Mouse (Mus musculus) ES-Bruce4 (cell line): ENCODE measurements around the gene Rap1gap2. TPM values are rescaled to one million over a fixed set of nuclear protein-coding genes. Genes with fewer than 3 reads are reported as not detected.

Experiments used
- H3K27ac ChIP-seq: 2 replicates; pipeline ENCODE4 v1.5.1; 2012; ENCODE audit warnings: low read length, inconsistent platforms; ENCODE audit not compliant: insufficient read depth
- H3K27me3 ChIP-seq: 2 replicates; pipeline ENCODE4 v1.6.1; 2012; ENCODE audit warnings: mild to moderate bottlenecking, low read length, inconsistent platforms; ENCODE audit not compliant: control insufficient read depth, poor library complexity, insufficient read depth, severe bottlenecking
- H3K36me3 ChIP-seq: 2 replicates; pipeline ENCODE4 v1.6.1; 2012; ENCODE audit warnings: inconsistent platforms, mild to moderate bottlenecking, low read length, moderate library complexity; ENCODE audit not compliant: control insufficient read depth, poor library complexity, insufficient read depth, severe bottlenecking
- H3K4me1 ChIP-seq: one replicate; pipeline ENCODE4 v1.8.1; 2011; ENCODE audit warnings: low read length; ENCODE audit not compliant: control insufficient read depth, insufficient read depth
- H3K4me3 ChIP-seq: 2 replicates; pipeline ENCODE4 v1.5.1; 2011; ENCODE audit warnings: low read depth, mild to moderate bottlenecking, low read length
- H3K9ac ChIP-seq: 2 replicates; pipeline ENCODE4 v1.6.1; 2012; ENCODE audit warnings: low read depth, mild to moderate bottlenecking, inconsistent platforms; ENCODE audit not compliant: poor library complexity, severe bottlenecking
- H3K9me3 ChIP-seq: replicated peaks from 2 replicates; pipeline ENCODE4 v1.6.1; 2012; ENCODE audit warnings: mild to moderate bottlenecking, low read length, inconsistent platforms; ENCODE audit not compliant: control insufficient read depth, poor library complexity, insufficient read depth, severe bottlenecking
- CTCF ChIP-seq: IDR thresholded peaks from one replicate; pipeline ENCODE4 v1.8.1; 2011; ENCODE audit warnings: low read depth, low read length
- EP300 ChIP-seq: IDR thresholded peaks from 2 replicates; pipeline ENCODE4 v1.6.1; 2011; ENCODE audit warnings: low read depth, low read length; ENCODE audit not compliant: insufficient read depth
- POLR2A ChIP-seq: IDR thresholded peaks from one replicate; pipeline ENCODE4 v1.8.1; 2011; ENCODE audit warnings: low read length; ENCODE audit not compliant: insufficient read depth
- polyA plus RNA-seq: library from polyadenylated mRNA; stranded (reverse); fragments of >200 nt; gene quantifications from 2 replicates; pipeline ENCODE4 v1.2.4, GENCODE M21; 2011; ENCODE audit warnings: low read depth; ENCODE audit not compliant: missing spikeins, insufficient read depth, insufficient read length

The Rap1gap2 gene
- polyA plus RNA-seq, 1 experiment = 5.7 TPM

- no peaks in the 10 kb centered on the region for H3K4me1 ChIP-seq
- no peak for TF ChIP-seq EP300
- no peak for TF ChIP-seq CTCF
- TF ChIP-seq POLR2A = no peak
- H3K4me3 ChIP-seq = no peak within 1 kb of the TSS
- no peak within 1 kb of the TSS for H3K9ac ChIP-seq
- H3K27ac ChIP-seq = no peak within 1 kb of the TSS
- H3K9me3 ChIP-seq = no peaks in the 10 kb centered on the region
- H3K36me3 ChIP-seq = no peaks in the 10 kb centered on the region
- H3K27me3 ChIP-seq = no peaks in the 10 kb centered on the region; the same call in 1 of the 2 replicates
Observed at GRCm38 (mm10) chr11:74352550-74352949, 258.2 kb downstream of the Rap1gap2 start, which contains the start of gene Olfr411. Gene Olfr411, minus strand, starts transcription at chr11:74352650.

- H3K9ac ChIP-seq = no peak within 1 kb of the TSS
- H3K27me3 ChIP-seq = no peaks in the 10 kb centered on the region
- no peak within 1 kb of the TSS for H3K4me3 ChIP-seq
- H3K27ac ChIP-seq = no peak within 1 kb of the TSS
- no peaks in the 10 kb centered on the region for H3K4me1 ChIP-seq
- peaks cover 3% of the 10 kb centered on the region; the same call in 1 of the 2 replicates for H3K9me3 ChIP-seq
- H3K36me3 ChIP-seq = no peaks in the 10 kb centered on the region
- TF ChIP-seq POLR2A = no peak
- TF ChIP-seq CTCF = no peak
- TF ChIP-seq EP300 = no peak
Observed at GRCm38 (mm10) chr11:74337931-74338330, 272.8 kb downstream of the Rap1gap2 start, which contains the start of gene Olfr410. Gene Olfr410, minus strand, starts transcription at chr11:74338031.

Other genes with a start within 250 kb of the Rap1gap2 start
- not detected in 2 replicates for gene Olfr412, start 248.8 kb downstream of the Rap1gap2 start, polyA plus RNA-seq
- gene Ccdc92b, start 8.7 kb upstream of the Rap1gap2 start, polyA plus RNA-seq = 4.8 and 5.3 TPM in 2 replicates
- 33.3 and 33.4 TPM in 2 replicates for gene Cluh, start 38.6 kb upstream of the Rap1gap2 start, polyA plus RNA-seq
- 120 and 137 TPM in 2 replicates for gene Pafah1b1, start 113.8 kb upstream of the Rap1gap2 start, polyA plus RNA-seq
- 65.4 and 66.2 TPM in 2 replicates for gene Mettl16, start 159.9 kb upstream of the Rap1gap2 start, polyA plus RNA-seq
- 15.4 and 17.1 TPM in 2 replicates for gene Mnt, start 220.0 kb upstream of the Rap1gap2 start, polyA plus RNA-seq